Mouse (Mus musculus) kidney, postnatal 14 days (tissue): ENCODE results near the gene Gm10944.

Experiments
- DNase-seq: peaks from one replicate; pipeline ENCODE4 v3.0.0; 2022; ENCODE audit warnings: mixed read lengths

The Gm10944 gene

DNA sequence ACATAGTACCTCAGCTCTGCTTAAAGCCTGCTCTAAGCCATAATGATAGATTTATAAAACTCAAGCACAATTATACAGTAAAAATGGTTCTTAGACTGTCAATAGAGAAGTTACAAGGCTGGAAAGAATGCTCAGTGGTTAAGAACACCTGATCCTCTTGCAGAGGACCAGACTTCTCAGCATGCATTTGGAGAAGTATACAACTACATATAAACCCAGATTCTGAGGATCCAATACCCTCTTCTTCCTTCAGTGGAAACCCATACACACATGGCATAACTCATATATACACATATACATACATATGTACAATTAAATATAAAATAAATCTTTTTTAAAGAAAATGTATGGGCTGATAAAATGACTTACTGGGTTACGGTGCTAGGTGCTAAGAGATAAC is at the start of gene Gm10944:
TSS of gene Gm10944 (plus strand) at position 301 of the 400 bp plus-strand sequence.
- no peak for DNase-seq

DNA sequence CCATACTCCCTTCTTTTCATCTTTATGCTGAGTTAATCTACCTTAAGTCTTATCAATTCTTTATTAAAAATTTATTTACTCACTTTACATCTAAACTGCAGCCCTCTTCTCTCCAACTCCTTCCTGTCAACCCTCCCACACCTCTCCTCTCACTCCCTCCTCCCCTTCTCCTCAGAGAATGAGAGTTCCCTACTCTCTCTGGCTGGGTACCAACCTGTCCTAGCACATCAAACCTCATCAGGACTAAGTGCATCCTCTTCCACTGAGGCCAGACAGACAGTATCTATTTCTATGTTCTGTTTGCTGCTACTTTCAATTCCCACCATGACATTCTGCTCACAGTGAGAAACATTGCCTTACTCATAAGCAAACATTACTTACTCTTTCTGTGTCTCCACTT is 25.2 kb upstream of the Gm10944 start:
- DNase-seq, result no peak

DNA sequence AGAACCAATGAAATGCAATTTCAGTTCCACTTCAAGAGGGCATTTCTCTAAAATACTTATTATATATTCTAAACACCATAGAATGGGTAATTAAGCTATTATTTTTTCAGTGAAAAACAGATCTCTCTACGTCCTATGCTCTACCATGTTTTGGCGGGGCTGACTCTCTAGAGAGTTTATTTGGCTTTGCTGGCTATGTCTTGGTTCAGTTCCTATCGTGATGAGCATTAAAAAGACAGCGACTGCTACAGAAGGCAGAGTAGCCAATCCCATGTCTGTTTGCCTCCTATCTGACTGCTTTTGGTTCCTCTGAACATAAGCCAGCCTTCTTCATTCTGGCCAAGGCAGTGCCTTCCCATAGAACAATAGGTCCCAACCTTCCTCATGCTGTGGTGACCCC is 24.5 kb upstream of the Gm10944 start:
- no peak for DNase-seq

DNA sequence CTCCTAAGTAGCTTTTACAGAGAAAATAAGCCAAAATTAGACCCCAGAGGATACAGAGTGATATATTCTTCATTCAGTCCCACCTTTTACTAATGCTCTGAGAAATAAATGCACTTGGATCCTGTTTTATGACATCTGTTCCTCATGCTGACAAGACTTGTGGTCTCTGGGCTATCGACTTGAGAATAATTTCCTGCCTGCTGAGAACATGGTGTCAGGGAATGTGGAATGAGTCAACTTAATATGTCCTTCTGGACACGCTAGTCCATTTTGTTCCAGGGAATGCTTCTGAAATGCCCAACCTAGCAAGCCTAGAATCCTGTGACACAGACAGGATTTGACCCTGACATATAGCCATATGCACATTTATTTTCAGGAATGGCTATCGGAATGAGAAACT is 22.0 kb upstream of the Gm10944 start:
- no peak for DNase-seq

DNA sequence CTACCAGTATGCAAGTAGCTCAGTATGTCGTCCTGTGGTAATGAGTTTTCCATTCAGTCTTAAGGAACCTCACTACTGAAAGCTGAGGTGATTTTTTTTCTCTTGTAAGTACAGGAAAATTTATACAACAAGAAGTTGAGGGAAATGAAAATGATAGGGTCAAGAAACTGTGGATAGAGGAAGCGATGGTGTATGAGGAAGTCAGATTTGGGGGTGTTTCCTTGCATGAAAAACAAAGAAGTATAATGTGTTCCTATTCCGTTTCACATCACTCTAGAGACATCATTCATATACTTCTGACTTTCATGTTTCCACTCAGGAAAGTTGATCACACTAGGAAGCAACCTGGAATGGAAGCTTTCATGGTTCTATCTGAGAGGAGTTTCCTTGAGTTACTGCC is 21.2 kb upstream of the Gm10944 start:
- DNase-seq, result no peak

DNA sequence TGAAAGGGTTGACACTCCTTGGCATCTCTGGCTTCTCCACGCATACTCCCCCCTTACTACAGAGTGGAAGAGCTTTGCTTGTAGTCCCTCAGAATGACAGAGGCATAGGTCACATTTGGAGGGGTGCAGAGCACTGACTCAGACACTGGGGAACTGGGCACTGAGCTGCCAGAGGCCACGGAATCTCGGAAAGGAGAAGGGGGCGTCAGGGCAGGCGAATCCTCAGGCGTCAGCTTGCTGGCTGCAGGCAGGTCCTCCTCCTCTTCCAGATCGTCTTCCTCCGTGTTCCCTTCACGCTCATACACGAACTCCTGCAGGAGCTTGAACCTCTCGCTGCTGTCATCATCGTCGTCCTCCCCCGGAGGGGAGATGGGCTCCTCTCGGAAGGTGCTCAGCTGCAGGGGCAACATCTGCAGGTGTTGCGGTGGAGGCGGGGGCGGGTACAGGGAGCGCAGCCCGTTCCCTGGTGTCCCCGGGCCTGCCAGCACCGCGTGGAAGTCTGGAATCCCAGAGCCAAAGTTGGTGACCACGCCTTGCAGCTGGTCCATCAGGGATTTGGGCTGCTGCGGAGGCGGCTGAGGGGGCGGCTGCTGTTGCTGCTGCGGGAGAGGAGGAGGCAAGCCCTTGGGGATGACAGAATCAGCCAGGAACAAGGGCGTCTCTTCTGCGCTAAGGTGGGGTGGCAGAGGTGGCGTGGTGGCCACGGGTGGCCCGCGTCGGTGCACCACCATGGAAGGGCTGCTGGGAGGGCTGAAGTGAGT is 7.9 kb downstream of the Gm10944 start:
- no peak for DNase-seq

DNA sequence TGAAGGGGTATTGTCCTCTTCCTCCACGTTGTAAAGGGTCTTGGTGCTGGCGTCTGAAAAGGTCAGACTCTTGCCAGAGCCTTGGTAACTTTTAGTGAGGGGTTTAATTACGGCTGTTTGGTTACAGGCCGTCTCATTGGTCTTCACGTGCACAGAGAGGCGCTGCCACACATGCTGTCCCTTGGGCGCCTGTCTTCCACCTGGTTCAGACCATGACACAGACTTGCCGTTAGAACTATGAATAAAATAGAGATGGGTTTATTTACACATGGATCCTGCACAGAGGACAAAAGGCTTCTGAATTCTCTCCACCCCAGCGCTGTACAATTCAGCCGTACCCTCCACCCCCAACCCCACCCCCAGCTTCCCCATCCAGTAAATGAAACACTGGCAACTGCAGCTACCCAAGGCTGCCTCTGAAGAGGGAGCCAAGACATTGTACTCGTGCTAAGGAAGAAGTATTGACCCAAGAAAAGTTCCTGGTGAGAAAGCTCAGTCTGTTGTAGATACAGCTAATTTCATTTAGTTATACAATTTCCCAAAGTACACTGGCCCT is 8.6 kb downstream of the Gm10944 start:
- DNase-seq, result no peak

DNA sequence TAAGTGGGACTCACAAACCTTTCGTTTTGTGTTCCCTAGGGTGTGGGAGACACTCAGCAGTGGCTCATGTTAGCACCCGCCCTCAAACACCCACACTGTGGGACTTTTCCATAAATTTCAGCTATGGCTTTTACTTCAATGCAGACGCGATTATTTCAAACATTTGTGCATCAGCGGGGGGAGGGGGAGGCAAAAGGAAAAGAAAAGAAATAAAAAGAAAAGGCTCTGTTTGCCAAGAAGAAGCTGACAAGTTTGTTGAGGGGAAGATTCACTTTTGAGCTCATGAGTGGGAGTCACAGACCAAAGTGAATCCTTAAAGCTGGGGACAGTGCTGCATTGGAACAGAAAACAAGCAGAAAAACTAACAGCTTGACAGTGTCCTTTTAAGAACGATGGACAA is 16.3 kb downstream of the Gm10944 start:
- no peak for DNase-seq

DNA sequence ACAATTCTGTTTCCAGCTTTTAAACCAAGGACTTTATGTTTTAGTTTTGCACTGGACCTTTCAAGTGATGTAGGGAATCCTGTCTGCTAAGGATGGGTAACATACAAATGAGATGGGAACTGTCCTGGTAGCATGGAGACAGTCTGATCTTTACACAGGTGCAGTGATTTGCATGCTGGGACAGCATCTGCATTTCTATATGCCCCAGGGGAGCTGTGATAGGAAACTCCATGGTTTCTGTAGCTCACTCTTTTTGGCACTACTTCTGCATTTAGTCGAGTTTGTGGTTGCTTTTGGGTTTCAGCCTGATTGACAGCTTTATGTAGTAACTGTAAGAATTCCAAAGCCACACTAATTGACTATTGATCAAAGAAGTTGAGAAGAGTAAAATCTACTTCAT is 19.8 kb downstream of the Gm10944 start:
- no peak for DNase-seq

DNA sequence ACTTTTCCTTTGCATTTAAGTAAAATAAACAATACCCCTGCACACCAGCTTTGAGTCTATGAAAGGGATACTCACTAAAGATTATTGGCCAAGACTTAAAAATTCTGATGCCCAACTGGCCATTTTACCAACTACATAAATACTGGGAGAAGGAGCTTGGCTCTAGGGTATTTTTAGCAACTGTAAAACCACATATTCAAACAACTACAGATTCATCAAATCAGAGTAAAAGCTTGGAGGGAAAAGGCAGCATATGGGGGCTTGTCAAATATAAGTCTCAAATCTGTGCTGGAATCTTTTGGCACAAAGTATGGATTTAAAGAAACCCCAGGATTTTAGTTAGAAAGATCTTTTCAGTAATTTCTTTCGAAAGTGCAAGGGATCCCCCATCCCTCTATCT is 20.2 kb downstream of the Gm10944 start:
- no peak for DNase-seq

DNA sequence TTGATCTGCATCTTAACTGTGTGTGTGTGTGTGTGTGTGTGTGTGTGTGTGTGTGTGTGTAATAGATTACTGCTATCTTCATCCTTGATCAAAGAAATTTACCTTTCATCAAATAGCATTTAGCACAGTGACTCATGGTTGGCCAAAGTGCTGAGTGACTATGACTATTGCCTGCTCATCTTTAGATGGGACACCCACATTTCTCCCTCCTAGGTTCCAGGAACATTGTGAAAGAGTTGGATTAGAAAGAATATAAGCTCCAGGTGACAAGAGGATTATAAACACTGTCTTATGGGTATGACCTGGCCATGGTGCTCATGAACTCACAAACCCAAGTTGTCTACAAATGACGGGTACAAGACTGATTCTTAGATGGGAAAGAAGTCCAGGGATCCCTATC is 26.9 kb downstream of the Gm10944 start:
- no peak for DNase-seq

DNA sequence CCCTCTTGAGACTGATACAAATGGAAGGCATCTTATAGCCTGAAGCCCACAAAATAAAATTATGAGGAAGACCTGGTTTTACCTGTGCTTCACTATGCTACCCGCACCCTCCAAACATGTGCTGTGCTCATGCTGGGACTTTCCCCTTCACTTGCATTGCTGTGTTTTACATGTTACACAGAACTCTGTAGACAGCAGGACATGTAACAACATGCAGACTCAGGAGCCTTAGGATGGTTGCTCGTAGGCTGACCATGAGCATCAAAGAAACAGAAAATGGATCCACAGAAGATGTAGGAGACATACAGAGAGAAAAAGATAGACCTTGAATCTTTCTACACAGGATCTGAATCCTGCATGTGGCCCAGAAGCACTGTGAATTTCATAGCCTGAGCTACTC is 29.2 kb downstream of the Gm10944 start:
- no peak for DNase-seq

DNA sequence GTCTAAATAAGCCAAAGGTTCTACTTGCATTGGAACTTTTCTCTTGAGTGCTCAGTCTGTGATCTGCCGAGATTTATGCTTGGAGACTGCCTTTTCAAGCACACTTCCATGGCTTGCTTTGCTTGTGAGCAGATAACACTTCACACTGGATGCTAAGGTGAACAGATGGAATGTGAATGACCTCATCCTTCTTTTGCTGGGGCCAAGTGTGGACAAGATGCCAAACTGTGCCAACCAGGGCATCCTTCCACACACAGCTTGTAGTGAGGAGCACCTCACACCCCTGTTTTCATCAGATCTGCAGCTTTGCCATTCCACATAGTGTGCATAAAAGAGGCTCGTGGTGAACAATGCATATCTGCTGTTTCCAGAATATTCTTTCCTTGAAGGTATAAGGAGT is 29.7 kb downstream of the Gm10944 start:
- no peak for DNase-seq

DNA sequence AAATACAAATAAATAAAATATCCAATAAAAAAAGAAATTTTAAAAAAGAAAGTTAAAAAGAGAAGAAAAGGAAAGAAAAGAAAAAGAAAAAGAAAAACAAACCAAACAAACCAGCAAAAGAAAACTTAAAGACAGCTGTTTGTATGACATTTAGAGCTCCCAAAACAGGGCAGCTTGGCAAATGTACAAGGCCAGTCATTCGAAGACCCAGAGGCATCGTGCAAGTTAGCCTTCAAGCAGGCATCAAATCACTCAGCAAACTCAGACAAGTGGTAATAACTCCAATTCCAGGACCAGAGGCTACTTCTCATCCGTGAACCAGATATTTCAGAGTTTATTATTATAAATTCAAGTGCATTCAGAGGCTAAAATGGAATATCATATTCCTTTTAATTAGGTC is 45.4 kb downstream of the Gm10944 start:
- DNase-seq, result no peak
